8 mouse cellular contexts compared by ENCODE assay signal in genomic region chr14:79486993-79487731, GRCm38 (mm10). TPM values are rescaled to one million over a fixed set of nuclear protein-coding genes. Genes with fewer than 3 reads are reported as not detected.
DNase-seq lines count a peak whose midpoint lies in the region; ATAC-seq and TF ChIP-seq lines count a peak whose summit lies in the region.

No protein-coding gene starts in this region.

- peak overlapping the region; percentile 57 for H3K4me2 ChIP-seq in hindbrain, embryonic 12.5 days (replicated peaks)
- peak overlapping the region; percentile 65 for H3K4me2 ChIP-seq in limb, embryonic 12.5 days
- peak overlapping the region; percentile 60 for H3K4me2 ChIP-seq in midbrain, embryonic 14.5 days (ENCODE audit: low read length)

- TF ChIP-seq POLR2A in embryonic fibroblast, embryonic 13.5 days (IDR thresholded peaks at IDR 0.05; ENCODE audit: low read depth, low read length): 0 out of 2 replicates have a peak, but pooled peaks have one; percentile 20

- ATAC-seq in hindbrain, embryonic 12.5 days (ENCODE audit: low FRiP score): no peak
- 0 out of 2 replicates have a peak, but pooled peaks have one; percentile 46 for ATAC-seq in limb, embryonic 12.5 days (ENCODE audit: insufficient number of reproducible peaks, insufficient read depth, low FRiP score, low TSS enrichment, low read depth)
- ATAC-seq in midbrain, embryonic 14.5 days (ENCODE audit: low FRiP score, low TSS enrichment): 0 out of 2 replicates have a peak, but pooled peaks have one; percentile 48

- peaks cover 9% of the 10 kb centered on the region; the same call in 1 of the 2 replicates for H3K27me3 ChIP-seq in hindbrain, embryonic 12.5 days
- H3K27me3 ChIP-seq in limb, embryonic 12.5 days: no peaks in the 10 kb centered on the region
- 0 out of 2 replicates have a peak, but pooled peaks cover 5% of the 10 kb centered on the region for H3K27me3 ChIP-seq in midbrain, embryonic 14.5 days (ENCODE audit: control insufficient read depth, insufficient read depth, low read length)

- WGBS in hindbrain, embryonic 12.5 days: 7% methylated on average over 19 of the region's 19 CpGs
- 4% methylated on average over 19 of the region's 19 CpGs for WGBS in limb, embryonic 12.5 days
- 9% methylated on average over 19 of the region's 19 CpGs for WGBS in midbrain, embryonic 14.5 days

- peak overlapping the region; percentile 5 for H3K4me3 ChIP-seq in embryonic fibroblast, embryonic 13.5 days (ENCODE audit: insufficient read depth, low read length)
- H3K4me3 ChIP-seq in hindbrain, embryonic 12.5 days: peak overlapping the region; percentile 32
- peak overlapping the region; percentile 36 for H3K4me3 ChIP-seq in limb, embryonic 12.5 days (replicated peaks)
- peak overlapping the region; percentile 37 for H3K4me3 ChIP-seq in midbrain, embryonic 14.5 days (replicated peaks; ENCODE audit: low read depth, low read length)

- H3K9ac ChIP-seq in hindbrain, embryonic 12.5 days: peak overlapping the region; percentile 49
- peak overlapping the region; percentile 40; the same call in 1 of the 2 replicates for H3K9ac ChIP-seq in limb, embryonic 12.5 days (replicated peaks)
- H3K9ac ChIP-seq in midbrain, embryonic 14.5 days (replicated peaks; ENCODE audit: low read length): peak overlapping the region; percentile 30

- H3K4me1 ChIP-seq in embryonic fibroblast, embryonic 13.5 days (ENCODE audit: control insufficient read depth, insufficient read depth, low read length): peaks cover 6% of the 10 kb centered on the region; the same call in 1 of the 2 replicates
- H3K4me1 ChIP-seq in hindbrain, embryonic 12.5 days: peaks cover 24% of the 10 kb centered on the region
- peaks cover 43% of the 10 kb centered on the region for H3K4me1 ChIP-seq in limb, embryonic 12.5 days (replicated peaks)
- peaks cover 18% of the 10 kb centered on the region for H3K4me1 ChIP-seq in midbrain, embryonic 14.5 days (ENCODE audit: control insufficient read depth, insufficient read depth, low read length)

- peak overlapping the region; percentile 23 for H3K27ac ChIP-seq in embryonic fibroblast, embryonic 13.5 days (ENCODE audit: insufficient read depth, low read length)
- H3K27ac ChIP-seq in hindbrain, embryonic 12.5 days: no peak overlapping the region; the same call in 1 of the 2 replicates
- H3K27ac ChIP-seq in limb, embryonic 12.5 days: peak overlapping the region; percentile 50; the same call in 1 of the 2 replicates
- H3K27ac ChIP-seq in midbrain, embryonic 14.5 days (replicated peaks; ENCODE audit: low read depth, low read length): no peak overlapping the region

- no peaks in the 10 kb centered on the region for H3K36me3 ChIP-seq in hindbrain, embryonic 12.5 days
- 0 out of 2 replicates have a peak, but pooled peaks cover 5% of the 10 kb centered on the region for H3K36me3 ChIP-seq in limb, embryonic 12.5 days
- no peaks in the 10 kb centered on the region for H3K36me3 ChIP-seq in midbrain, embryonic 14.5 days (ENCODE audit: control insufficient read depth, insufficient read depth, low read length)

- TF ChIP-seq CTCF in embryonic fibroblast, embryonic 13.5 days (IDR thresholded peaks at IDR 0.05; ENCODE audit: borderline replicate concordance, insufficient read depth, low read length): peak; percentile 23; the same call in 1 of the 2 replicates

- DNase-seq in gastrocnemius, adult 18-20 months (ENCODE audit: low spot score): peak; percentile 39
- DNase-seq in gastrocnemius, postnatal 4 days (ENCODE audit: low spot score in 2 of 2): no peak
- DNase-seq in adrenal gland, postnatal 36 days: peak; percentile 48 to 51
- DNase-seq in midbrain, embryonic 14.5 days: peak; percentile 76
- DNase-seq in thymus, postnatal 25 days: peak; percentile 51

- no peaks in the 10 kb centered on the region for H3K9me3 ChIP-seq in hindbrain, embryonic 12.5 days (replicated peaks)
- H3K9me3 ChIP-seq in limb, embryonic 12.5 days: no peaks in the 10 kb centered on the region
- no peaks in the 10 kb centered on the region for H3K9me3 ChIP-seq in midbrain, embryonic 14.5 days (ENCODE audit: control insufficient read depth, low read length)

RNA-seq across cellular contexts. Expression of gene Wbp4, which starts 5.8 kb away (rescaled TPM):
- total RNA-seq in gastrocnemius, adult 18-20 months (2021): 10 to 100 TPM; 20.7 to 23.5 TPM
- 10 to 100 TPM; 33.3 to 34.6 TPM for total RNA-seq in gastrocnemius, postnatal 4 days (2021)
- total RNA-seq in adrenal gland, postnatal 36 days (2021): 10 to 100 TPM; 39.7 to 42.7 TPM
- 43.9 and 54.1 TPM in 2 replicates for polyA plus RNA-seq in embryonic fibroblast, embryonic 13.5 days (2011; ENCODE audit: insufficient read length, low read depth, missing spikeins)
- 51.1 and 53.2 TPM in 2 replicates for polyA plus RNA-seq in hindbrain, embryonic 12.5 days (2016; fragmentation: Nextera tagmentation; extraction: Ambion mirVana)
- polyA plus RNA-seq in limb, embryonic 12.5 days (2016; fragmentation: Nextera tagmentation; extraction: Ambion mirVana): 48.6 and 53.2 TPM in 2 replicates
- 44.8 and 52.6 TPM in 2 replicates for polyA plus RNA-seq in midbrain, embryonic 14.5 days (2014; fragmentation: Nextera tagmentation; extraction: Ambion mirVana)

RNA-seq across cellular contexts. Expression of gene Elf1, which starts 6.2 kb away (rescaled TPM):
- 1 to 10 TPM; 3.8 to 6.4 TPM for total RNA-seq in gastrocnemius, adult 18-20 months (2021)
- total RNA-seq in gastrocnemius, postnatal 4 days (2021): 10 to 100 TPM; 11.5 to 13.0 TPM
- 10 to 100 TPM; 22.1 to 26.0 TPM for total RNA-seq in adrenal gland, postnatal 36 days (2021)
- polyA plus RNA-seq in embryonic fibroblast, embryonic 13.5 days (2011; ENCODE audit: insufficient read length, low read depth, missing spikeins): 27.8 and 31.1 TPM in 2 replicates
- 9.6 and 10.3 TPM in 2 replicates for polyA plus RNA-seq in hindbrain, embryonic 12.5 days (2016; fragmentation: Nextera tagmentation; extraction: Ambion mirVana)
- 8.8 and 10.2 TPM in 2 replicates for polyA plus RNA-seq in limb, embryonic 12.5 days (2016; fragmentation: Nextera tagmentation; extraction: Ambion mirVana)
- polyA plus RNA-seq in midbrain, embryonic 14.5 days (2014; fragmentation: Nextera tagmentation; extraction: Ambion mirVana): 2.7 and 3.7 TPM in 2 replicates

RNA-seq across cellular contexts. Expression of gene Kbtbd6, which starts 35.5 kb away (rescaled TPM):
- under 1 TPM in 1 of 2 experiments, not detected in 1; 0.14 TPM for total RNA-seq in gastrocnemius, adult 18-20 months (2021)
- total RNA-seq in gastrocnemius, postnatal 4 days (2021): under 1 TPM; 0.69 to 0.83 TPM
- total RNA-seq in adrenal gland, postnatal 36 days (2021): under 1 TPM; 0.13 TPM
- 0.62 and 1.7 TPM in 2 replicates for polyA plus RNA-seq in embryonic fibroblast, embryonic 13.5 days (2011; ENCODE audit: insufficient read length, low read depth, missing spikeins)
- polyA plus RNA-seq in hindbrain, embryonic 12.5 days (2016; fragmentation: Nextera tagmentation; extraction: Ambion mirVana): 3.1 and 4.5 TPM in 2 replicates
- polyA plus RNA-seq in limb, embryonic 12.5 days (2016; fragmentation: Nextera tagmentation; extraction: Ambion mirVana): 4.3 and 4.8 TPM in 2 replicates
- polyA plus RNA-seq in midbrain, embryonic 14.5 days (2014; fragmentation: Nextera tagmentation; extraction: Ambion mirVana): 1.2 and 2.3 TPM in 2 replicates

Comparison
In these comparisons a context has a peak if more than half of its experiments do, and no peak if none do; other contexts are left out.
1. DNase-seq: peak in gastrocnemius, adult 18-20 months (single experiment), adrenal gland, postnatal 36 days (2 of 2), midbrain, embryonic 14.5 days (single experiment) and thymus, postnatal 25 days (single experiment); none in gastrocnemius, postnatal 4 days (0 of 2).
2. H3K27ac ChIP-seq: peak in embryonic fibroblast, embryonic 13.5 days (single experiment) and limb, embryonic 12.5 days (single experiment); none in hindbrain, embryonic 12.5 days (single experiment) and midbrain, embryonic 14.5 days (single experiment).
3. Peak in every context shown above with its lines, with median percentiles within 50 percentile points of each other: H3K4me3 ChIP-seq, H3K4me2 ChIP-seq and H3K9ac ChIP-seq.